Mouse (Mus musculus): ENCODE measurements around the gene 4931422A03Rik. TPM values are rescaled to one million over a fixed set of nuclear protein-coding genes. Genes with fewer than 3 reads are reported as not detected.

4931422A03Rik gene
- total and polyA plus RNA-seq, 3 experiments: 0.50 to 4.9 TPM; not detected in 1

DNA sequence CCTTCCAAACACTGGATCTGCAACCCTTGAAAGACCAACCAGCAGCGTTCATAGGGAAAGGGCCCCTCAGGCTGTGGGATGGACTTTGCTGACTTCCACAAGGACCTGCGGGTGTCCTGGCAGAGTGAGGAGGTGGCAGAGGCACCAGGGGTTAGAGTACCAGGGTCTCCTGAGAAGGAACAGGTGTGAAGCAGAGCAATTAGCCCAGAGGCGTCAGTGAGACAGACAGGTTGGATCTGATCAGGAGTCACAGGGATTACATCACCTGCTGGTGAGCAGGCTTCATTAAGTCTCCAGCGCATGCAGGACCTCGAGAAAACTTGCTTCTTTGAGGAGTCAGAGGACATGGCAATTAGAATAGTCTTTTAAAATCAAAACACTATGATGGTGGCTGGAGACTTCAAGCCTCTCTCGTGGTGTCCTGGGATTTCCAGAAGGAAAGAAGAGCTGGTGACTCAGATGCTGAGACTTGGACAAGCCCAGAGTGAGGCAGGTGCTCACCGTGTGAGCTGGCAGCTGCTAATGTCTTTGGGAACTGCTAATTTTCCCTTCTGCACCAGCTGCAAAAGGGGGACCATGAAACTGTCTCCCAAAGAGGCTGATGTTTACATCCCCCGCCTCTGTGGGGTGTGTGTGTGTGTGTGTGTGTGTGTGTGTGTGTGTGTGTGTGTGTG, 80.0 kb downstream of the 4931422A03Rik start:
- H3K27me3 ChIP-seq (ENCODE audit: control insufficient read depth in 1 of 2, insufficient read depth in 2 of 2, low read length in 2 of 2): no peaks in the 10 kb centered on the region
- no peak for TF ChIP-seq MEF2A (IDR thresholded peaks at IDR 0.05; ENCODE audit: extremely low read depth, insufficient replicate concordance, low read depth, low read length, poor library complexity, severe bottlenecking)
- no peak for TF ChIP-seq MYB (IDR thresholded peaks at IDR 0.05; ENCODE audit: low read depth, low read length)
- TF ChIP-seq CTCF (IDR thresholded peaks at IDR 0.05 in 2 of 3, conservative IDR thresholded peaks at IDR 0.05 in 1 of 3; ENCODE audit: control insufficient read depth in 1 of 3, insufficient read depth in 1 of 3, low read depth in 2 of 3, low read length in 3 of 3, poor library complexity in 1 of 3, severe bottlenecking in 1 of 3): no peak
- no peak for TF ChIP-seq MAZ (IDR thresholded peaks at IDR 0.05; ENCODE audit: low read depth, low read length)
- no peak for TF ChIP-seq JUND (IDR thresholded peaks at IDR 0.05; ENCODE audit: low read depth, low read length)
- no peak for TF ChIP-seq CHD2 (IDR thresholded peaks at IDR 0.05; ENCODE audit: low read length)
- TF ChIP-seq USF2 (IDR thresholded peaks at IDR 0.05; ENCODE audit: borderline replicate concordance in 1 of 2, insufficient read depth in 1 of 2, low read depth in 1 of 2, low read length in 2 of 2): no peak
- no peak for TF ChIP-seq ZMIZ1 (IDR thresholded peaks at IDR 0.05; ENCODE audit: low read depth, low read length)
- no peak for TF ChIP-seq HCFC1 (IDR thresholded peaks at IDR 0.05; ENCODE audit: low read depth, low read length)
- TF ChIP-seq TBP (IDR thresholded peaks at IDR 0.05; ENCODE audit: low read depth, low read length): no peak
- TF ChIP-seq ZNF384 (IDR thresholded peaks at IDR 0.05; ENCODE audit: low read depth, low read length): no peak
- TF ChIP-seq TAL1 (IDR thresholded peaks at IDR 0.05; ENCODE audit: low read length): no peak
- TF ChIP-seq ELF1 (IDR thresholded peaks at IDR 0.05; ENCODE audit: low read depth, low read length): no peak
- no peak for TF ChIP-seq E2F4 (IDR thresholded peaks at IDR 0.05; ENCODE audit: borderline replicate concordance, low read depth, low read length)
- TF ChIP-seq POLR2AphosphoS2 (IDR thresholded peaks at IDR 0.05; ENCODE audit: low read length): no peak
- TF ChIP-seq EP300 (IDR thresholded peaks at IDR 0.05; ENCODE audit: low read depth in 1 of 2, low read length in 2 of 2): no peak
- no peak for TF ChIP-seq USF1 (IDR thresholded peaks at IDR 0.05; ENCODE audit: low read depth, low read length)
- no peak for TF ChIP-seq SIN3A (IDR thresholded peaks at IDR 0.05; ENCODE audit: low read length)
- no peak for TF ChIP-seq NRF1 (IDR thresholded peaks at IDR 0.05; ENCODE audit: insufficient read depth, low read depth, low read length, poor library complexity, severe bottlenecking)
- no peak for TF ChIP-seq MAFK (IDR thresholded peaks at IDR 0.05; ENCODE audit: borderline replicate concordance, low read depth, low read length)
- no peak overlapping the region for H3K27ac ChIP-seq (ENCODE audit: control insufficient read depth, low read depth, low read length)
- H3K36me3 ChIP-seq (ENCODE audit: control insufficient read depth in 1 of 2, insufficient read depth in 2 of 2, low read length in 2 of 2): peaks cover 0 to 19% of the 10 kb centered on the region in 2 experiments; a peak in 2 of 4 replicates
- DNase-seq (ENCODE audit: low read depth, low spot score): no peak
- no peaks in the 10 kb centered on the region; the same call in 1 of the 2 replicates for H3K79me2 ChIP-seq (ENCODE audit: control insufficient read depth, insufficient read depth, low read length, poor library complexity)
- no peaks in the 10 kb centered on the region for H3K9me3 ChIP-seq (replicated peaks; ENCODE audit: insufficient read depth, low read length)
- no peak overlapping the region for H3K9ac ChIP-seq (ENCODE audit: control insufficient read depth, low read depth, low read length, poor library complexity, severe bottlenecking)
- H3K4me1 ChIP-seq (ENCODE audit: control insufficient read depth in 1 of 2, insufficient read depth in 2 of 2, low read length in 2 of 2): peaks cover 5 to 24% of the 10 kb centered on the region in 2 experiments
- no peak overlapping the region for H3K4me3 ChIP-seq (ENCODE audit: control insufficient read depth in 1 of 2, insufficient read depth in 1 of 2, low read depth in 2 of 2, low read length in 2 of 2)
